Mouse (Mus musculus) T-cell, adult 2 months (primary cell): Measurements from ENCODE around the gene Hemk1.

ENCODE experiments used
- DNase-seq: peaks from one replicate; pipeline ENCODE4 v3.0.0; 2022; ENCODE audit warnings: low spot score

Gene Hemk1

GRCm38 (mm10) chr9:107338172-107338883, at the start of gene Hemk1:
Gene Hemk1, minus strand, starts transcription at chr9:107338350.
- peak; percentile 70 for DNase-seq

GRCm38 (mm10) chr9:107387708-107388107, 49.6 kb upstream of the Hemk1 start:
- DNase-seq: no peak

GRCm38 (mm10) chr9:107386722-107387121, 48.6 kb upstream of the Hemk1 start:
- peak; percentile 18 for DNase-seq

- DNase-seq: no peak
Measured at GRCm38 (mm10) chr9:107384396-107384795, 46.2 kb upstream of the Hemk1 start.

- DNase-seq: no peak
Measured at GRCm38 (mm10) chr9:107381723-107382122, 43.6 kb upstream of the Hemk1 start.

- no peak for DNase-seq
Measured at GRCm38 (mm10) chr9:107377961-107378512, 39.9 kb upstream of the Hemk1 start.

- no peak for DNase-seq
Measured at GRCm38 (mm10) chr9:107375451-107375850, 37.3 kb upstream of the Hemk1 start.

GRCm38 (mm10) chr9:107374623-107375022, 36.5 kb upstream of the Hemk1 start:
- DNase-seq: no peak

- no peak for DNase-seq
Measured at GRCm38 (mm10) chr9:107372441-107372840, 34.3 kb upstream of the Hemk1 start.

- DNase-seq: no peak
Measured at GRCm38 (mm10) chr9:107370106-107370463, 31.9 kb upstream of the Hemk1 start.

- no peak for DNase-seq
Measured at GRCm38 (mm10) chr9:107369270-107370105, 31.3 kb upstream of the Hemk1 start.

- no peak for DNase-seq
Measured at GRCm38 (mm10) chr9:107368302-107368701, 30.2 kb upstream of the Hemk1 start.

- DNase-seq: peak; percentile 27
Measured at GRCm38 (mm10) chr9:107366644-107367043, 28.5 kb upstream of the Hemk1 start.

- DNase-seq: no peak
Measured at GRCm38 (mm10) chr9:107360989-107361388, 22.8 kb upstream of the Hemk1 start.

- peak; percentile 57 for DNase-seq
Measured at GRCm38 (mm10) chr9:107357651-107358050, 19.5 kb upstream of the Hemk1 start.

- DNase-seq: peak; percentile 45
Measured at GRCm38 (mm10) chr9:107355870-107356765, 18.0 kb upstream of the Hemk1 start.

GRCm38 (mm10) chr9:107354826-107355225, 16.7 kb upstream of the Hemk1 start:
- no peak for DNase-seq

- no peak for DNase-seq
Measured at GRCm38 (mm10) chr9:107349321-107349720, 11.2 kb upstream of the Hemk1 start.

- DNase-seq: no peak
Measured at GRCm38 (mm10) chr9:107347586-107348183, 9.5 kb upstream of the Hemk1 start.

GRCm38 (mm10) chr9:107346081-107346480, 7.9 kb upstream of the Hemk1 start:
- DNase-seq: no peak

- DNase-seq: no peak
Measured at GRCm38 (mm10) chr9:107344027-107344426, 5.9 kb upstream of the Hemk1 start.
